9 mouse cellular contexts compared by ENCODE assay signal in genomic region chr11:70846029-70846428, GRCm38 (mm10). TPM values are rescaled to one million over a fixed set of nuclear protein-coding genes. Genes with fewer than 3 reads are reported as not detected.
A peak's percentile ranks its signal among the peaks of the same experiment; 100 is the strongest.
DNase-seq lines count a peak whose midpoint lies in the region; ATAC-seq and TF ChIP-seq lines count a peak whose summit lies in the region.
"Had no signal": no experiment of that assay in that cellular context is flagged by ENCODE, and none has a peak within 500 bp of the region (broad histone marks: within the 10 kb centered on the region; RNA-seq: fewer than 3 reads in every experiment).

No protein-coding gene starts in this region.

- no peaks in the 10 kb centered on the region for H3K36me3 ChIP-seq in heart, postnatal 0 days (replicated peaks; ENCODE audit: control insufficient read depth, insufficient read depth, low read length)
- H3K36me3 ChIP-seq in hindbrain, embryonic 14.5 days (replicated peaks; ENCODE audit: control insufficient read depth, insufficient read depth), result no peaks in the 10 kb centered on the region
- no peaks in the 10 kb centered on the region for H3K36me3 ChIP-seq in midbrain, embryonic 11.5 days (ENCODE audit: control insufficient read depth, insufficient read depth, low read length)

- H3K9me3 ChIP-seq in heart, postnatal 0 days (replicated peaks; ENCODE audit: control insufficient read depth, low read length), result no peaks in the 10 kb centered on the region
- no peaks in the 10 kb centered on the region for H3K9me3 ChIP-seq in hindbrain, embryonic 14.5 days (ENCODE audit: control insufficient read depth, low read length)
- H3K9me3 ChIP-seq in midbrain, embryonic 11.5 days (ENCODE audit: control insufficient read depth, low read length), result no peaks in the 10 kb centered on the region

- no peak for TF ChIP-seq CTCF in heart, postnatal 0 days (IDR thresholded peaks at IDR 0.05; ENCODE audit: low read depth)
- TF ChIP-seq CTCF in bone marrow macrophage, adult 2 months (IDR thresholded peaks at IDR 0.05; ENCODE audit: low read depth, low read length), result no peak

- intact Hi-C loops in heart, postnatal 10 days (cut with DNase I), result no loop called here

- TF ChIP-seq POLR2A in bone marrow macrophage, adult 2 months (IDR thresholded peaks at IDR 0.05; ENCODE audit: borderline replicate concordance, low read depth, low read length), result no peak

- no peak for ATAC-seq in heart, postnatal 0 days (ENCODE audit: insufficient read depth, low read depth)
- ATAC-seq in hindbrain, embryonic 14.5 days (ENCODE audit: low FRiP score), result no peak
- no peak for ATAC-seq in midbrain, embryonic 11.5 days (ENCODE audit: low FRiP score)
- ATAC-seq in CD4-positive, CD25-positive, alpha-beta regulatory T cell, adult 4 months, result no peak

- H3K4me2 ChIP-seq in heart, postnatal 0 days (ENCODE audit: low read depth, low read length), result peak overlapping the region; percentile 91
- H3K4me2 ChIP-seq in hindbrain, embryonic 14.5 days (replicated peaks), result peak overlapping the region; percentile 73
- peak overlapping the region; percentile 83 for H3K4me2 ChIP-seq in midbrain, embryonic 11.5 days

- no peak overlapping the region for H3K9ac ChIP-seq in heart, postnatal 0 days (replicated peaks; ENCODE audit: low read depth, low read length)
- H3K9ac ChIP-seq in hindbrain, embryonic 14.5 days, result 0 out of 2 replicates have a peak overlapping the region, but pooled peaks have one; percentile 97
- no peak overlapping the region; the same call in 1 of the 2 replicates for H3K9ac ChIP-seq in midbrain, embryonic 11.5 days (ENCODE audit: low read length)

- H3K27me3 ChIP-seq in heart, postnatal 0 days (ENCODE audit: control insufficient read depth, insufficient read depth, low read length), result no peaks in the 10 kb centered on the region
- no peaks in the 10 kb centered on the region for H3K27me3 ChIP-seq in hindbrain, embryonic 14.5 days (ENCODE audit: control insufficient read depth, insufficient read depth, low read length)
- H3K27me3 ChIP-seq in midbrain, embryonic 11.5 days (ENCODE audit: control insufficient read depth, insufficient read depth, low read length), result no peaks in the 10 kb centered on the region

- WGBS in heart, postnatal 0 days, result 37% methylated on average over 2 of the region's 2 CpGs
- WGBS in hindbrain, embryonic 14.5 days, result 53% methylated on average over 2 of the region's 2 CpGs
- 66% methylated on average over 2 of the region's 2 CpGs for WGBS in midbrain, embryonic 11.5 days

- no peak overlapping the region for H3K27ac ChIP-seq in heart, postnatal 0 days (ENCODE audit: low read depth)
- H3K27ac ChIP-seq in bone marrow macrophage, adult 2 months (ENCODE audit: insufficient read depth, low read depth, low read length), result peak overlapping the region; percentile 89
- H3K27ac ChIP-seq in hindbrain, embryonic 14.5 days, result no peak overlapping the region
- no peak overlapping the region for H3K27ac ChIP-seq in midbrain, embryonic 11.5 days (ENCODE audit: low read depth, low read length)

- TF ChIP-seq EP300 in heart, postnatal 0 days (IDR thresholded peaks at IDR 0.05; ENCODE audit: low read depth), result no peak

- DNase-seq in heart, postnatal 0 days (ENCODE audit: low spot score), result no peak
- no peak for DNase-seq in heart, postnatal 10 days
- DNase-seq in hindbrain, embryonic 14.5 days (ENCODE audit: low spot score), result no peak
- DNase-seq in midbrain, embryonic 11.5 days (ENCODE audit: low spot score, missing footprints), result no peak
- no peak for DNase-seq in layer of hippocampus, postnatal 10 days (ENCODE audit: low spot score in 2 of 2)
- no peak for DNase-seq in adrenal gland, postnatal 14 days

- peaks cover 20% of the 10 kb centered on the region for H3K4me1 ChIP-seq in heart, postnatal 0 days (ENCODE audit: control insufficient read depth, insufficient read depth)
- H3K4me1 ChIP-seq in bone marrow macrophage, adult 2 months (ENCODE audit: control insufficient read depth, insufficient read depth, low read length), result peaks cover 28% of the 10 kb centered on the region
- peaks cover 18% of the 10 kb centered on the region for H3K4me1 ChIP-seq in hindbrain, embryonic 14.5 days (replicated peaks; ENCODE audit: control insufficient read depth, insufficient read depth, low read length)
- peaks cover 17% of the 10 kb centered on the region for H3K4me1 ChIP-seq in midbrain, embryonic 11.5 days (ENCODE audit: control insufficient read depth, insufficient read depth, low read length)

- peak overlapping the region; percentile 83 for H3K4me3 ChIP-seq in heart, postnatal 0 days (ENCODE audit: low read depth, low read length)
- H3K4me3 ChIP-seq in bone marrow macrophage, adult 2 months (ENCODE audit: insufficient read depth, low read length), result peak overlapping the region; percentile 69
- peak overlapping the region; percentile 91 for H3K4me3 ChIP-seq in hindbrain, embryonic 14.5 days (replicated peaks; ENCODE audit: low read length)
- peak overlapping the region; percentile 86 for H3K4me3 ChIP-seq in midbrain, embryonic 11.5 days (ENCODE audit: low read depth, low read length)

RNA-seq across cellular contexts. Expression of gene Rabep1, which starts 1.5 kb away (rescaled TPM):
- 10.5 and 12.2 TPM in 2 replicates for total RNA-seq in heart, postnatal 0 days (2014; rRNA removed; ENCODE audit: low replicate concordance)
- 29.8 and 32.2 TPM in 2 replicates for polyA plus RNA-seq in heart, postnatal 0 days (2015; fragmentation: Nextera tagmentation; extraction: Ambion mirVana)
- total RNA-seq in heart, postnatal 10 days (2021), result 10 to 100 TPM; 32.3 to 38.4 TPM
- 49.2 and 51.8 TPM in 2 replicates for polyA plus RNA-seq in bone marrow macrophage, adult 2 months (2012; ENCODE audit: insufficient read depth, insufficient read length, missing spikeins)
- polyA plus RNA-seq in hindbrain, embryonic 14.5 days (2014; fragmentation: Nextera tagmentation; extraction: Ambion mirVana), result 77.5 and 86.4 TPM in 2 replicates
- polyA plus RNA-seq in midbrain, embryonic 11.5 days (2014; fragmentation: Nextera tagmentation; extraction: Ambion mirVana), result 41.7 and 44.2 TPM in 2 replicates
- 100 to 1,000 TPM; 115 to 117 TPM for total RNA-seq in layer of hippocampus, postnatal 10 days (2021)
- 97.4 and 109 TPM in 2 replicates for total RNA-seq in adrenal gland, postnatal 14 days (2021)
- polyA plus RNA-seq in CD4-positive, CD25-positive, alpha-beta regulatory T cell, adult 4 months (2017; shearing (Covaris generic)), result 10 to 100 TPM in 1 of 2 experiments, 1 to 10 TPM in 1; 8.5 to 10.9 TPM

RNA-seq across cellular contexts. Expression of gene Scimp, which starts 33.6 kb away (rescaled TPM):
- total RNA-seq in heart, postnatal 0 days (2014; rRNA removed; ENCODE audit: low replicate concordance), result not detected in 2 replicates
- 0.38 and 0.49 TPM in 2 replicates for polyA plus RNA-seq in heart, postnatal 0 days (2015; fragmentation: Nextera tagmentation; extraction: Ambion mirVana)
- total RNA-seq in heart, postnatal 10 days (2021), result not detected
- 1.1 TPM in 1 of 2 replicates, not detected in the other for polyA plus RNA-seq in bone marrow macrophage, adult 2 months (2012; ENCODE audit: insufficient read depth, insufficient read length, missing spikeins)
- not detected in 2 replicates for polyA plus RNA-seq in hindbrain, embryonic 14.5 days (2014; fragmentation: Nextera tagmentation; extraction: Ambion mirVana)
- polyA plus RNA-seq in midbrain, embryonic 11.5 days (2014; fragmentation: Nextera tagmentation; extraction: Ambion mirVana), result not detected in 2 replicates
- total RNA-seq in layer of hippocampus, postnatal 10 days (2021), result not detected
- total RNA-seq in adrenal gland, postnatal 14 days (2021), result 0.41 and 1.2 TPM in 2 replicates
- under 1 TPM in 1 of 2 experiments, not detected in 1; 0.81 TPM for polyA plus RNA-seq in CD4-positive, CD25-positive, alpha-beta regulatory T cell, adult 4 months (2017; shearing (Covaris generic))
- total RNA-seq: common myeloid progenitor, adult 5-6 weeks had no signal
